Mouse (Mus musculus) liver, postnatal 0 days (tissue): ENCODE measurements around the gene 4933424G06Rik.

Experiments
- CTCF ChIP-seq: sonication (generic); IDR thresholded peaks from 2 replicates; pipeline ENCODE4 v1.5.1; 2016; ENCODE audit warnings: antibody characterized with exemption, low read depth
- EP300 ChIP-seq: IDR thresholded peaks from 2 replicates; pipeline ENCODE4 v1.6.1; 2016; ENCODE audit warnings: antibody characterized with exemption, low read depth, mild to moderate bottlenecking

GRCm38 (mm10) chr1:36718786-36719185 is 8.8 kb downstream of the 4933424G06Rik start:
- TF ChIP-seq CTCF (no peak), EP300 (no peak)
